Mouse (Mus musculus) MEL-GATA-1-ER (cell line): ENCODE data around the gene Cdkal1.

Source experiments
- DNase-seq: peaks from one replicate; pipeline ENCODE4 v3.0.0-alpha.2; 2012; ENCODE audit warnings: low read depth; ENCODE audit errors: extremely low read depth

Gene Cdkal1

DNA sequence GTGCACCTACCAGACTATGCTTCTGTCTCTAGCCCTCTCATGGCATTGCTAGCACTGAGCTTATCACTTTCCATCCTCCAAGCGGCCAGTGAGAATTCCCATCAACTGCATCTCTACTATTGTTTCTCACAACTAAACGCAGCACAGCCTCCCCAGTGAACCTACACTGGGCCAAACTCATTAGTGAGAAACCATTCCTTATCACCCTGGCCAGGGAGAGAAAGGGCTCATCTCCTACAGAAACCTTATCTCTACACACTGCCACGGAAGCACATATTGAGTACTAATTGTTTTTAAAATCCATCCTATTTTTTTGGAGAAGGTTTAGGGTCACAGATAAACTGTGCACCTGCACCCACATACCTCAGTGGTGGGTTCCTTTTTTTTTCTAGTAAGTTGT is 147.9 kb downstream of the Cdkal1 start:
- no peak for DNase-seq

DNA sequence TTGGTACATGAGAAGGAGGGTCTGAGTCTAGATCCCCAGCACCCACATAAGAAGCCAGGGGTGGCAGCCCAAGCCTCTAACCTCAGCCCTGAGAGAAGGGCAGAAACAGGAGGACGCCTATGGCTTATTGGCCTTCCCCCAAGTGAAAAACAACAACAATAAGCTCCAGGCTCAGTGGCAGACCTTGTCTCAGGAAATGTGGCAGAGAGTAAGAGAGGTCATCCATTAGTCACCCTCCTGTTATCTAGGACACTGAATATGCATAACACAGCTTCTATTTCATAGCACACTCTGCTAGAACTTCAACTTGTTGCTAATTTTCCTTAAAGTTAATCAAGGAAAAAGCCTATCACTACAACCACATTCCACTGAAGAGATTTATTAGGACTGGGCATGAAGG is 154.1 kb downstream of the Cdkal1 start:
- no peak for DNase-seq

DNA sequence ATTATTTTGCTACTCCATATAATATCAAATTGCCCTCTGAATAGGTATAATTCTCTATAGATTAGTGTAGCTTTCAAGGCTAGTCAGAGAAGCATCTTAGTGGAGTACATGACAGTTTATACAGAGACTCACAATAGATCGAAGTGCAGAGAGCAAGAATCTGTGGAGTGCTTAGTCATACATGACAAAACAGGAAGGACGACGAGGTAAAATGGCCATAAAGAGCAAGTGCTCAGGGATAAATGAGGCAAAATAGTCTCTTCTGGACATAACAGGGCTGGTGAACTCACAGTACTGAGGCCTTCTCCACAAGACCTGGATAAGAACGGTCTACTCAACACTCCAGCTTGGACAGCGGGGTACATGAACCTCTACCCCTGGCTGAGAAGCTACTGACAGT is 155.6 kb downstream of the Cdkal1 start:
- no peak for DNase-seq

DNA sequence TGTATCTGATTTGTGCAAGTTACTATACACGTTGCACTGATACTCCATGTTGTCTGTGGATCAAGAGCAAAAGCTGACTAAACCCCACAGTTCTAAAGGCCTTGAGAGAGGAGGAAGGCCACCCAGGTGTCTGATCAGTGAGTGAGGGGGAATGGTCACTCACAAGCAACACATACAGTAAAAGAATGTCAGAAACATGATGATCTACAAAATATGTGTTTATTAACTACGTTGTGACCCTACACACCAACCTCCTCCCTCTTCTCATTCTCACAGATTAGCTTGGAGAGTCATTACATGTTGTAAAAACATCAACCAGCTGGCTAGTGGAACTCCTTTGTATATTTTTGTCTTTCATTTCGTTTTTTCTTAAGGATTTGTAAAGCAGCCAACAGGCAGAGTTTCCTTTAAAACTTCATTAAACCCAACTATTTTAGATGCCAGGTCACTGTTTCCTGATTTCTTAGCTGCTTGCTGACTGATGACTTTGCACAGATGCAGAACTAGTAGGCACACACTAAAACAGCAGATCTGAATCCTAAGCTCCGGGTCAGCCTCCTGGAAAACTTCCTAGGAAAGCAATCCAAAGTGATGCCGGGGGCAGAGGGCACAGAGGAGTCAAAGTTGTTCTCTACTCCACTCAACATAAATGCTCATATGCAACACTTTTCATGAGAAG is 157.0 kb downstream of the Cdkal1 start:
- no peak for DNase-seq

DNA sequence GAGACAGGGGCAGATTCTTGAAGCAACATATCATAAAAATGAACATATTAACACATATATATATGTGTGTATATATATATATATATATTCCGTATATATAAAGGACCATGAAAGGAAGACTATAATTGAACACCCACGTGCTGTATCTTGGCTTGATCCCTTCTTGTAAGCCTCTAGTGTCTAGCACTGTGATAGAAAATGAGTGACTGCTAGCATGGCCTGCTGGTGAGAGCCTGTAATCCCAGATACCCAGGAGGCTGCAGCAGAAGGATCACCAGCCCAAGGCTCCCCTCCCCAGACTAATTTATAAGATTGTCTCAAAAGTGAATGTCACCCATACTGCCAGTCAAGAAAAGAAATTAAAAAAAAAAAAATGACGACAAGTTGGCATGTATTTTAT is 158.2 kb downstream of the Cdkal1 start:
- DNase-seq, result no peak

DNA sequence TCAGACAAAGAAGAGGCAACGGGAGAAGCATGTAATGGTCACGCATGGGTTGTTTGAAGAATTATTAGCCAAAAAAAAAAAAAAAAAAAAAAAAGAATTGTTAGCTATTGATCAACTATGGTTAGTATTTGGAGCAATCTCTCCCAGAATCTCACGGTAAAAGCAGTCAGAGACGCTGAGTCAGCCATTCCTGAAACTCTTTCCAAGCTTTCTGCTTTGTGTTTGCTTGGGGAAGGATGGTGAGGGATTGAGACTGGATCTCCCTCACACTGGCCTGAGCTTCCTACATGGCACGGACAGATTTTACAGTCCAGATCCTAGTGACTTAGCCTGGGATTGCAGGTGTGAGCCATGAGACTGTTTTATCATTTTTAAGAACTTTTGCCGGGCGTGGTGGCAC is 164.7 kb downstream of the Cdkal1 start:
- DNase-seq, result no peak

DNA sequence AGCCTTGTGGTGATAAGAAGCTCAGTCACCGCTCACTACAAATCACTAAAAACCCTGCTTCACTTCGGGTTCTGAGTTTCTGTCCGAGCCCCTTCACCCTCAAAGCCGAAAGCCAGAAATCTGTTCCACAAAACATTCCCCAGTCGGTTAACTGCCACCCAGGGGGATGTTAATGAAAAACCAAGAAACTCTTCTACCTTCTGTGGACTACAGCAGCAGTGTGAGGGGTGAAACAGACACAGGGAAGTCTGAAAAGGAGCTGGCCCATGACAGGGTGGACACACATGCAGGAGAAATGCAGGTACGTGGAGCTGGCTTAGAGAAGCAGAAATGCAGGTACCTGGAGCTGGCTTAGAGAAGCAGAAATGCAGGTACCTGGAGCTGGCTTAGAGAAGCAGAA is 166.6 kb downstream of the Cdkal1 start:
- DNase-seq, result no peak

DNA sequence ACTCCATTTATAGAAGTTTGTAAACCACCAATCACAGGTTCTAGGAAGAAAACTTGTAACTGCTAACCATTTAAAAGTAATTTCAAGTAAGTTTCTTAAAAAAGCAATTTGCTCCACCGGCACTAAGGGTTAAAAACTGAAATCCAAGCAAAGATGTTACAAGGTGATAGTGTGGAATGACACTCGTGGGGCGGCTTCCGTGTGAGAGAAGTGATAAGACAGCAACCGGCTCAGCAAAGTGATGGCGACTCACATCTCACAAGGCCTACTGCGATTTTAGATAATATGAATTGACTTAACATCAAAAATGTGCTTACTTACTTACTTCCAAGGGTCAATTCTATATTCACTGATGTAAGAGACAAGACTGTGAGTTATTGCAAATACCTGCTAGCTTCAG is 167.6 kb downstream of the Cdkal1 start:
- no peak for DNase-seq

DNA sequence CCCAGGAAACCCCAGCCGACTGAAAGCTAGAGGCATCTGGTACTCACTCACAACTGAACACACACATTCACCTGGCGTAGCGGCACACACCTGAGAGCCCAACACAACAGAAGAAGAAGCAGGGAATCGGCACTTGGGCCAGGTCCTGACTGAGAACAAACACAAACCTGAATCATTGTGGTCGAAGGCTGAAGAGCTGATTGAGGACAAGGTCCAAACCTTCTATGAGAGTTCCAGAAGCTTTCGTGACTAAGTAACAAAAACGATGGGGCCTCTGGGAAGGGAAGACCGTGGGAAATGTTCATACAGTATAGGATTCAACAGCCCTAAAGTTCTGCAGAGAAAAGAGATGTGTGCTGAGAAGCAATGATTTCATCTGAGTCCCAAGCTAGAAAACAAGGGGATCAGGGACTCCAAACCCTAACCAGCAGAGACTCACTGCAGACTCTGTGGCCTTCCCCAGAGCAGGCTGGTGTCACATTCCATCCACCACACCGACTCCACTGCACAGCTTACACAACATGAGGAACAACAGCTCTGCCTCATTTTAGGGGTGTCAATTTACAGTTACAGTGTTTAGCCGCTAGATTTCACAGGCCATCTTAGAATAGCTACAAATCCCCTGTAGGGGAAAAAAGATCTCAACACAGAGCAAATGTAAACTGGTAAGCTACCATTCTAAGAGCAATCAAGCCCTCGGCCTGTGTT is 175.8 kb downstream of the Cdkal1 start:
- no peak for DNase-seq

DNA sequence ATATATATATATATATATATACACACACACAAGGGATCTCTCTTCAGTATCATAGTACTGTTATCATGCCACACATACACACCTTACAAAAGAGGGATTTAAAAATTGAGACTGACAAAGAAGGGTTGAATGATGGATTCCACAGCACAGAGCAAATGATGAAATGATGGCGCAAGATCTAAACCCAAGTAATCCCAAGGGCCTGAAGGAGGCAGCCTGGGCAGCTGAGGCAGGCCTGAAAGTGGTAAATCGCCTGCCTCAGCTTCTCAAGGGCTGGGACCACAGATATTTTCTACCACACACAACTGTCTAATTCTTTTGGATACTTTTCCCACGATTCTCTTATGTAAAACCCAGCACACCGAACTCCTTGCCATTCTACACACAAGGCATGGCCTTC is 177.9 kb downstream of the Cdkal1 start:
- no peak for DNase-seq

DNA sequence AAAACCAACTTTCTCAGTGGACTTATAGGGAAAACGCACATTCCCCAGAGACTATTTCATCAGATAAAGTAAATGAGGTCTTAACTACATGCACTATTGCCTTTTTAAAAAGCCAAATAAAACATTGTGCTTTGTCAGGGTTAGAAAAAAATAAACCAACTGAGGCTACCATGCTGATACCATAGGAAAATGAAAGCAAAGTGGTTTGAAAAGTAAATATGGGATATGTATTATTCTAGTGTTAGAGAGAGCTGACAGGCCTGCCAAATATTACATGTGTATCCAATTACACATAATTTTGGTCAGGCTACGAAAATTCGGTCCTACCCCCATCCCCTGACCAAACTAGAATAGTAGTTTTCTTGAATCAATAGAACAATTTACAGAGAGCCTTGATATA is 184.8 kb downstream of the Cdkal1 start:
- no peak for DNase-seq

DNA sequence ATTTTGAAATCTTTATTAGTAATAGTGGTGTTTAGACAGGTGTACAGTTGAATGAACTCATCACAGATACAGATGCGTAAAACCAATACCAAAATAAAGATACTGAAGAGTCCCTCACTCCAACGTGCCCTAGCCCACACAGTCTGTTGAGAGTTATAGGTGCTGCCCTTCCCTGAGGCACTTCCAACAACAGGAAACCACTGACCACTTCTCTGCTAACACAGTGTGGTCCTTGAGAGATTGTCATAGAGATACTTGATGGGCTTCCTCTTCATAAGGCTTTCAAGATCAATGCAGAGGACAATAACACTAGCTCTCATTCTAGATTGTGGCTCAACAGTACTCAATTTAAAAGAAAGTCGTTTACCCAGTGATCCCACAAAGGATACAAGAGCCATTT is 191.6 kb downstream of the Cdkal1 start:
- no peak for DNase-seq

DNA sequence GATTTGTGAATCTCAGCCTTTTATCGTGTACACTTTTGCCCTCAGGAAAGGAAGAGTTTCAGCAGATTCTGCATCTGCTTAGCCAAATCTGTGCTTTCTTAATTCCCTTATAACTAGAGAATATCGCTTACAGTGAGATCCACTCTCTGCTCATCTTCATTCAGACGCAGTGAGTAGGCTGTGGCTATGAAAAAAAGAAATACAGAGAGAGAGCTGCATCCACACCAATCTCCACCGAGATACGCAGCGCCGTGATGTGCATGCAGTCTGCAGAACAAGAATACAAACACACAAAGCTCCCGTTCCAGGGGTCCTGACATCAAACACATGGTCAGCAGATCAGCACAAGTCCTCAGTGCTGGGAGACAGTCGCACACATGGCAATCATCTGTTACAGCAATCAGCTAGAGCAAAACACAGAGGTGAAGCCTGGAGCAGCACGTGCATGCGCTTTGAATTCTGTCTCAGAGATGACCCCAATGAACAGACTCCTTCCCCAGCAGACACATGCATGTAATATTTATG is 199.6 kb downstream of the Cdkal1 start:
- no peak for DNase-seq

DNA sequence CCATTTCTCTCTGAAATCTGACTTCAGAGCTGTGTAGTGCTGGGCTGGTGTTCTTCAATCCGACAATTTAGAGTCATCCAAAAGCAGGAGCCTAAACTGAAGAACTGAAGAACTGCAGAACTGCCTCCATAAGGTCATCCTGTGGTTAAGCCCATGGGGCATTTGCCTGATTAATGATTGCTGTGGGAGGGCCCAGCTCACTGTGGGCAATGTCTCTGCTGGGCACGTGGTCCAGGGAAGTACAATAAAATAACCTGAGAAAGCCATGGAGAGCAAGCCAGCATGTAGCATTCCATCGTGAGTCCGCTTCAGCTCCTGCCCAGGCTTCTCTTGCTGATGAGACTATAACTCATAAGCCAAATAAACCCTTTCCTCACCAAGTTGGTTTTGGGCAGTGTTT is 202.1 kb downstream of the Cdkal1 start:
- no peak for DNase-seq

DNA sequence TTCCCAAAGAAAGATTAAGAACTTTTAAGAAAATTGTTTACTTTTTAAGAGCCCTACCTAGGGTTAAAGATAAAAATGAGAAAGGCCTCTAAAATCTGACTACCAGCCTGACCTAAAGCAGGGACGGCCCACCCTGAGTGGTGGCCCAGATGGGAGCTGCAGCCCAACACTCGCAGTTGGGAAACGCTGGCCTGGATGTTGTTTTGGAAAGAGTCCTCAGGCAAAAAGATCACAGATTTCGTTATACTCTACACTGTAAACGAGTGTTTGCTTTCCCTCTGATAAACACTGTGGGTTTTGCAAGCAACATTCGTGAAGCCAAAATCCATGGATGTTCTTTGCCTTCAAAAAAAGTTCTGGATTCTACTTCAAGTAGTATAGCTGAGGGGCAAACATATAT is 202.7 kb downstream of the Cdkal1 start:
- DNase-seq, result no peak

DNA sequence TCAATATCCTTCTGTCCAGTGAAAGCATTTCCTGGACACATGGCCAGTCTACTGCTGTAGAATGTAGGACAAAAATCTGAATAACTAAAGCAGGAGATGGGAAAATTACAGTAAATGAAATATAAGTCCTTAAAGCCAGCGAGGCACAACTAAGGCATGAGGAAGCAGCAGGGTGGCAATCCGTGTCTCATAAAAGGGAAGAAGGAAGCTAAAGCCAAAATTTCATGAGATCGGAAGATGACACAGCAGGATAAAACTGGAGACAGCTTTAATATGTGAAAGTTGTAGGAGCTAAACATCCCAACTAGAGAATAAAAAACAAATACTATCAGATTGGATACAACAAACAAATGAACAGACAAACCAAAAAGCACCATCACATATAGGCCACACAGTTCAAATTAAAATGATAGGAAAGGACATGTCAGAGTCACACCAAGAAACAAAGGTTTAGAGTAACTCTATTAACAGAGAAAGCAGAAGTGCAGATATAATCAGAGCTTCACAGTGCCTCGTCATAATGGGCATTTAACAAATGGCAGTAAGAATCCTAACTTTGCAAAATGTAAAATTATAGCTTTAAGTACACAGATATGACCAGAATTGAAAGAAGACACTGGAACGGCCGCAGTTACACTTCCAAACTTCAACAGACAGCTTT is 204.8 kb downstream of the Cdkal1 start:
- DNase-seq, result peak; percentile 7

DNA sequence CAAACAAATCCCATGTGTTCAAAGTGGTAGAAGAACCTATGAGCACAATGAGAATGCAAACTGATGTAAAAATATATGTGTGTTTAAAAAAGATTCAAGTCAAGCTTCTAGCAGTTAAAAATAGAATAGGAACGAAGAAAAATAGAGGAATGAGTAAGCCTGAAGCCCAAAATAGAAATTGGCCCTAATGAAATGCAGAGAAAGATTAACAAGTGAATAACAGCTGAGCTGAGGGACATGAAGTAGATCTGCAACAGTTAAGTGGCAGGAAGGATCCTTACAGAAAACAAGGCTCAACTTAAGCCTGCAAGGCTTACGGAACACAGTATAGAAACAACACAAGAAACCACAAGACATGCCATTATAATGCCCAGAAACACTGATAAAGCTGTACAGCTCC is 205.9 kb downstream of the Cdkal1 start:
- DNase-seq, result no peak

DNA sequence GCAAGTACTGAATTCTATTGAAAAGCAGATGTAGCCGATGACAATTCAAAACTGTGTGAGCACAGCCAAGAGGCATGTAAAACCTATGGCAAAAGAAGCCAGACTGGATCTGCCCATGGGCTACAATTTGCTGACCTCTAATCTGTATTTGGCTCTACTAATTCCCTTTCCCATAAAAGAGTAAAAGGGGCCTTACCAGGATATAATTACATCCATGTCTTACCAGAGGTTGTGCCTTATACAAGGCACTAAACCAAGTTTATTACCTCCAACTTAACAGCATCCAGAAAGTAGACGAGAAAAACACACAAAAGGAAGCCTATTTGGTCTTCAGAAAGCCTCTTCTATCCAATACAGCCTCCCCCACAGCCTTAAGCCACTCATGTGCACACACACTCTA is 213.2 kb downstream of the Cdkal1 start:
- DNase-seq, result no peak

DNA sequence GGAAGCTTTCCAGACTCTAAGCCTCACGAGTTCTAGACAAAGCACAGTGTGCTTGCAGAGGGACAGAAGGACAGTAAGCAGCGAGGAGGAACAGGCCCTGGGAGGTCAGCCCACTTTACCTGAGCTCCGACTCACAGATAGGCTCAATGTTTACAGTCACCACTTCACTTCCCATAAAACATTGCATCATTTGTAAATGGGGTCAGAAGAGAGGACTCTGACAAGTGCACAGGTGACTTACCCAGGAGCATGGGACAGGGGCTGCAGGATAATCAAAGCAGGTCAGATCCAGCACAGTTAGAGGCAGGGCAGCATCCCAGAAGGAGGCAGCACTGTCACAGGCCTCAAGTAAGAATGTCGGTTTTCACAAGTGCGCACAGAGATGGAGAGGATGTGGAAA is 214.3 kb downstream of the Cdkal1 start:
- DNase-seq, result no peak

DNA sequence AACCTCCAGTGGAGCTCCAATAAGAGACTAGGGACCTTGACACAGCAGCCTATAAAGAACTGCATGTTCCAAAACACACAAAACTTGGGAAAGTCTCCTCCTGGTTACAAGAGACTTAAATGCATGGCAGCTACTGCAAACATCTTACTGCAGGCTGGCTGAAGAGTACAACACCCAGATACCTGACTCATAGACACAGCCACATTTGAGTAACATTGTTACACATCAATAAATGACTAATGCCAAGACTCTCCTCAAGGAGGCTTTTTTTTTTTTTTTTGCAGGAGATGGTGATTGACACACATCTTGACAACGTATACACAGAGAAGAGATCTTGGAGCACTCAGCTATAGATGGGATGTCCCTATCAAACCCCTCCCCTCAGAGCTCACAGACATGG is 215.3 kb downstream of the Cdkal1 start:
- DNase-seq, result no peak

DNA sequence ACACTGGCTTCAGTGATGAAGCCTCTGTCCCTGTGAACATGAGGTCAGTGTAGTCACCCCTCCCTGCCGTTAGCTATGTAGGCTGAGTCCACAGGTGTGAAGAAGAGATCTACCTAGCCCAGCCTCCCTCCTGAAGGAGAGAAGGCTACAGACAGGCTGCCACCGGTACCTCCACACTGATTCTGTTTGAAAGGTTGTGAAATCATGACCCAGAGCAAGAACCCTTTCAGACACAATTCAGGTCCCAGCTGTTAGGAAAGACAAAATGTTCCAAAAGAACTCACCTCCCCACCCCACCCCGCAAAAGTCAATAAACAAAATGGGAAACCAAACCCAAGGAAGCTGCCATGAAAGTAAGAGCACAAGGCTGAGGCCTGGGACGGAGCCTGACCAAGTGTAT is 217.2 kb downstream of the Cdkal1 start:
- DNase-seq, result no peak

DNA sequence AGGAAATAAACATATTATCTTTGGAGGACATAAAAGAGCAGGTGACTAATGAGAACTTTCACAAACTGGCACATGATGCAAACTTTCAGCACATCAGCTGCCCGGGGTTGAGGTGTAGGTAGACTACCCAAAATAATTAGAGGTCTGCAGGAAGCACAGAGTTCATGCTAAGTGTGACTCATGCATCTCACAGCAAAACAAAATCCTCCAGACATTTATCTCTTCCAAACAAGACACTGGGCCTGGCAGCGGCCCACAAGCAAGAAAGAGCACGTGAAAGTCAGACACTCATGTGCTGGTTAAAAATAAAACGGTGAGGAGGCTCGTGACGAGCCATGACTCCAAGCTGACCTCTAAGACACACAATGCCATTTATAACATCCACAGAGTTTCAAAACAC is 217.7 kb downstream of the Cdkal1 start:
- no peak for DNase-seq

DNA sequence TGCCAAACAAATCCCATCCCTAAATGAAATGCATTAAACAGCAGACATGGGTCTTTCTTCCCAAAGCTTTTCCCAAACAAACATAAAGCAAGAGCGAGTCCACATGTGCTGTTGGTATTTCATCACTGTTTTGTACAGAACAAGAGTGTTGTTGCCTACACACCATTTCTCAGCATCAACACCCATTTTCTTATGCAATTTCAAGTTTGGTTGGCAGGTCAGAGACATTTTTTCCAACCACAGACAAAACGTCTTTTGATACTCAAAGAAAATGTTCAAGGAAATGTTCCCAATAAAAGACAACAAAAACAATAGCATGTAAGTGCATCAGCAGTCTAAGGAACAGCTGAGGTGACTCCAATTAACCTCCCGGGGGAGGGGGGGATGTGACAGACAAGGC is 219.9 kb downstream of the Cdkal1 start:
- no peak for DNase-seq
